Mouse (Mus musculus) hindbrain, embryonic 12.5 days (tissue): ENCODE measurements at regions not wholly inside any gene's neighbourhood (a gene's known extent, or its start where the extent isn't known, plus 50 kb on each side); places are given as distances from the start of the nearest gene placed in this dataset.

Experiments
- ATAC-seq: fragments of 200-750 bp; cut with Nextera tagmentation; 2 replicates; pipeline ENCODE4 v1.8.0; 2017; ENCODE audit warnings: moderate TSS enrichment; ENCODE audit not compliant: low FRiP score
- H3K27ac ChIP-seq: fragments of 300-500 bp; sonication (generic); 2 replicates; pipeline ENCODE4 v1.5.1; 2016; ENCODE audit warnings: mild to moderate bottlenecking
- H3K27me3 ChIP-seq: fragments of 300-500 bp; sonication (generic); 2 replicates; pipeline ENCODE4 v1.6.1; 2016; ENCODE audit warnings: mild to moderate bottlenecking
- H3K36me3 ChIP-seq: fragments of 300-500 bp; sonication (generic); 2 replicates; pipeline ENCODE4 v1.6.1; 2016; ENCODE audit warnings: mild to moderate bottlenecking
- H3K4me1 ChIP-seq: fragments of 300-500 bp; sonication (generic); 2 replicates; pipeline ENCODE4 v1.6.1; 2016
- H3K4me2 ChIP-seq: fragments of 300-500 bp; sonication (generic); replicated peaks from 2 replicates; pipeline ENCODE4 v1.6.1; 2016; ENCODE audit warnings: mild to moderate bottlenecking
- H3K4me3 ChIP-seq: fragments of 300-500 bp; sonication (generic); 2 replicates; pipeline ENCODE4 v1.5.1; 2016; ENCODE audit warnings: mild to moderate bottlenecking
- H3K9ac ChIP-seq: fragments of 300-500 bp; sonication (generic); 2 replicates; pipeline ENCODE4 v1.6.1; 2016; ENCODE audit warnings: mild to moderate bottlenecking, moderate library complexity
- H3K9me3 ChIP-seq: fragments of 300-500 bp; sonication (generic); replicated peaks from 2 replicates; pipeline ENCODE4 v1.6.1; 2016; ENCODE audit warnings: mild to moderate bottlenecking
- WGBS: fragments of 180-500 bp; shearing (Covaris S2); methylation state at CpG from one replicate; pipeline ENCODE4 v1.1.7; 2016; 5-methylcytosine and 5-hydroxymethylcytosine counted together

DNA sequence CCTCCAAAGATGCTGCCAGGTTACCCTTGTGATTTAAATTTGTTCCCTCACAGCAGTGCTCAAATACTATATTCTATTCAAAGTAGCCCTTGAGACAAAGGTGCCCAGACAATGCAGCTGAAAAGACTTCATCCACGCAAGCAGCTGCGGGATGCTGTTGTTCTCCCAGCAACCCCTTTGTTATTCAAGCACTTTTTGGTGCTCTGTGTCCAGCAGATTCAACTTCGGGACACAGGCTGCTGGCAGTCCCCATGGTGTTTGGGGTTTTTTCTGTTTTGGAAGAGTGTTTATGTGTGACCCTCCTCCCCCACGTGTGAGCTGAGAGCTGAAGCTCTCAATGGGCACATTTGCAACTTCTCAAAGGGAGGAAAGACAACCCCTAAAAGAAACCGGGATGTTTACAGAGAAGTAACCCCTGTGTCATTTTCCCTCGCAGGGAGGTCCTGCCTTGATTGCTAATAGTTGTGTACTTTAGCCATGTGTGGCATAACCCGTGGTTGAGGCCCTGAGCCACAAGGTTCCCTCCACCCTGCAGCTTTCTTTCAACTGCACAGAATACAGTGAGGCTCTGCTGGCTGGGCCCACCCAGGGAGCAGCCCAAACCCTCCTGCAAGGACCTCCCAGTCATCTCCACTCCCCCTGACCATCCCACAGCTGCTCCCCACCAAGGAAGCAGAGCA lies 108.9 kb downstream of the Hsd17b3 start:
- 2% methylated on average over 7 of the region's 7 CpGs for WGBS
- Histone ChIP-seq H3K4me2 (no peak overlapping the region; the same call in 1 of the 2 replicates), H3K9me3 (no peaks in the 10 kb centered on the region), H3K9ac (no peak overlapping the region), H3K4me1 (peaks cover 18% of the 10 kb centered on the region), H3K4me3 (no peak overlapping the region), H3K27ac (peak overlapping the region; percentile 9; the same call in 1 of the 2 replicates), H3K36me3 (no peaks in the 10 kb centered on the region), H3K27me3 (peaks cover 3% of the 10 kb centered on the region; the same call in 1 of the 2 replicates)
- ATAC-seq = peak; percentile 82; the same call in 1 of the 2 replicates

DNA sequence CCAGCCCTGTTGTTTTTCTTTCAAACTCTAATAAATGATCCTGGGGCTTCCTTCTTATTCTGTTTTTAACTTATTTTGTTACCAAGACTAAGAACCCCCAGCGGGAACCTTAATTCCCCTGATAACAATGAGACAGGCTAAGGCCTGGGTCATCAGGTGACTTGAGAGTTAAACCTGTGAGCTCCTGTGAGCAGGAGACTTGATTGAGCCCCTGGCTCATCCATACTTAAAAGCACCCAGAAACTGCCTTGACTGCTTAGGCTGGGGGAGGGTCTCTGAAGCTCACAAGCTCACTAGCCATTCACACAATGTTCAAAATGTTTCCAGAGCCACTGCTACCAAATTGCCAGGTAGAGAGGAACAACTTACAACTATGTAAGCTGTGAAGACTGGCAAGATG lies 109.4 kb downstream of the Hsd17b3 start:
- H3K27ac ChIP-seq = no peak overlapping the region
- peaks cover under 1% of the 10 kb centered on the region; the same call in 1 of the 2 replicates for H3K27me3 ChIP-seq
- H3K4me2 ChIP-seq = no peak overlapping the region
- no peak for ATAC-seq
- H3K9ac ChIP-seq = no peak overlapping the region
- no peaks in the 10 kb centered on the region for H3K9me3 ChIP-seq
- H3K4me3 ChIP-seq = no peak overlapping the region
- peaks cover 17% of the 10 kb centered on the region for H3K4me1 ChIP-seq
- 3% methylated on average over 1 of the region's 1 CpGs for WGBS
- H3K36me3 ChIP-seq = no peaks in the 10 kb centered on the region

DNA sequence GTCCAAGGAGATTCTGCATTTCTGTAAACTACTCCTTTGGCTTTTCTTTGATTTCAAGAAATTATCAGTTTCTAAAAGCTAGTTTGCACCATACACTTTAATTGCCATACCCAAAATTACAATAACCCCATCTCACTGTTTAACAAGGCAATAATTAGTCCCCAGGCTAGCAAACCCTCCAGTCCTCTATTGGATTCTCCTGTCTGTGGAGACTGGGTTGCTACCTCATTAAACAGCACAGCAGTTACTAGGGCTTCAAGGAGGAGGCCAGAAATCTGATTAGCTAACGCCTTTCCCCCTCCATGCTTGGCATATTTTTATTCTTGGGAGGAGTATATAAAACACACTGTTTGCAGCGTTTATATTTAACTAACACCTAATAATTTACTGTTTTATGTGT lies 119.1 kb downstream of the Hsd17b3 start:
- Histone ChIP-seq H3K9me3 (no peaks in the 10 kb centered on the region), H3K4me3 (no peak overlapping the region), H3K27ac (no peak overlapping the region), H3K27me3 (no peaks in the 10 kb centered on the region), H3K9ac (no peak overlapping the region), H3K4me1 (no peaks in the 10 kb centered on the region), H3K4me2 (no peak overlapping the region), H3K36me3 (no peaks in the 10 kb centered on the region)
- no peak for ATAC-seq
- 80% methylated on average over 2 of the region's 2 CpGs for WGBS

DNA sequence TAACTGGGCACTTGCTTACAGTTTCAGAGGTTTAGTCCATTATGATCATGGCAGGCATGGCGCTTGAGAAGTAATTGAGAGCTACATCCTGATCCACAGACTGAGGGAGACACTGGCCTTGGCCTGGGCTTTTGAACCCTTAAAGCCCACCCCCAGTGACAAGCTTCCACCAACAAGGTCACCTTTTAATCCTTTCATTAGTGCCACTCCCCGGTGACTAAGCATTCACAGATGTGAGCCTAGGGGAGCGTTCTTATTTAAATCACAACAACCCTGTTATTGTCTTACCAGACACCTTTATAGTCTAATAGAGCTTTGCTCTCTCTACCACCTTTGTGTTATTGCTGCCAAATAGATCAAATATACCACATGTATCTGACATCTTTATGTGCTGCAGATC lies 120.4 kb downstream of the Hsd17b3 start:
- no peaks in the 10 kb centered on the region for H3K9me3 ChIP-seq
- H3K4me2 ChIP-seq = no peak overlapping the region
- no peak for ATAC-seq
- no peak overlapping the region for H3K4me3 ChIP-seq
- no peaks in the 10 kb centered on the region for H3K27me3 ChIP-seq
- 67% methylated on average over 3 of the region's 3 CpGs for WGBS
- H3K4me1 ChIP-seq = no peaks in the 10 kb centered on the region
- no peaks in the 10 kb centered on the region for H3K36me3 ChIP-seq
- H3K27ac ChIP-seq = no peak overlapping the region
- H3K9ac ChIP-seq = no peak overlapping the region

DNA sequence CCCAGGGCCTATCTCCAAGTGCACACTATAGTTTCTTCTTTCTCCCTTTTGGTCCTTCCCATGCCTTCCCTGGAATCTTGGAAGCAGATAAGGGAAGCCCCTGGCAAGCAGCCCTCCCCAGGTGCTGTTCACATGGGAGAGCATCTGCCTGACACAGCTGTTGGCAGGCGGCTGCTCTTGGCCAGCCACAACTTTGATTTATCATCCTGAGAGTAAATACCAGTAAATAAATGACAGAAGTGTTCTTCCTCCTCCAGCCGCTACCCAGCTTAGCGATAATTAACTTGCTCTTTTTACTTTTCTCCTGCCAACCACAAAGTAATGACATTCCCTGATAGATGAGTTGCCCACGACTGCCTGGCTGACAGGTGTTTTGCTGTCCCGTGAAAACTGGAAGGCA lies 131.9 kb downstream of the Hsd17b3 start:
- no peak overlapping the region for H3K27ac ChIP-seq
- H3K27me3 ChIP-seq = no peaks in the 10 kb centered on the region
- no peak overlapping the region for H3K4me3 ChIP-seq
- H3K4me2 ChIP-seq = no peak overlapping the region
- H3K4me1 ChIP-seq = peaks cover 8% of the 10 kb centered on the region; the same call in 1 of the 2 replicates
- no peaks in the 10 kb centered on the region for H3K36me3 ChIP-seq
- H3K9me3 ChIP-seq = peaks cover 5% of the 10 kb centered on the region; the same call in 1 of the 2 replicates
- H3K9ac ChIP-seq = no peak overlapping the region
- WGBS = 55% methylated on average over 5 of the region's 5 CpGs
- no peak for ATAC-seq

DNA sequence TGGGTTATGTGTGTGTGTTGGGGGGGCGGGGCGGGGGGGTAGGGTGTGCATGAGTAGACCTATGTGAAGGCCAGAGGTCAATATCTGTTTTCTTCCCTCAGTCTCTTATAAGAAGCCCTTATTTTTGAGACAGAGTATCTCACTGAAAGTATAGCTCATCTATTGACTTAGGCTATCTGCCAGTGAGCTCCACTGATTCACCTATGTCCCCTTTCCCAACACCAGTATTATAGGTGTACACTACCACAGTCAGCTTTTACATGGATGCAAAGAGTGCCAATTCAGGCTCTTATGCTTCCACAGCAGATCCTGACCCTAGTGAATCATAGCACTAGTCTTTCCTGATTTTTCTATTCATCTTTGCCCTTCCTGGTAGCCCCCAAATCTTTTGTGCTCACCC lies 134.7 kb downstream of the Hsd17b3 start:
- H3K36me3 ChIP-seq = no peaks in the 10 kb centered on the region
- H3K4me1 ChIP-seq = peaks cover 17% of the 10 kb centered on the region
- WGBS = 80% methylated on average over 2 of the region's 2 CpGs

DNA sequence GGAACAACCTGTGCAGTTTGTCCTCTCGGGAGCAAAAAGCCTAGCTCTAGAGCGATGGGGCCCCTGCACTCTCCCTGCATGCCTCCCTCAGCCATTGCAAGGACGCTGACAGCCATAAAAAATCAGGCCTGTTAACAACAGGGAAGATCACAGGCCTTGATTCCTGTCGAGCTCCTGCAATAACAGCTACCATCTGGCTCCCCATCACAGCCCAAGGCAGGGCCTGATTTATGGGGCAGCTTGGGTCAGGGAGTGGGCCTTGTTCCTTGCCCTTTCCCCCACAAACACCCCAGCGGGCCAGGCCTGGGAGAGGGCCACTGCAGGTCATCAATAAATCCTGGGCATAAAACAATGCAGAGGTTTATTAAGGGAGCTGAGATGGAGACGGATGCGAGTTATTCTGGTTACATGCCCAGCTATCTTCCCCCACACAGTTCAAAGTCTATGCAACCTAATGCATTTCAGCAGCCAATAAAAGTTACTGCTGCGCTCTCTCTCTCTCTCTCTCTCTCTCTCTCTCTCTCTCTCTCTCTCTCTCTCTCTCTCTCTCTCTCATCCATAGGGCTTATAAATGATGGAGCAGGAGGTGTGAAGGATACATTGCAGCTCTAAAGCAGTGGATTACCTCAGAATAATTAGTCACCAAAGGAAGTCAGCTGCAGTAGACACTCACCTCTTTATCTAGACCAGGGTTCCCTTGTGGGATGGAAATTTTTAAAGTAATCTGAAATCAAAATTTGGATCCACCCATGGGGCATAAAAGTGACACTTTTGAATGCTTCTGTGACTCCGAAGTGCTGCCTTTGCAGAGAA lies 136.9 kb downstream of the Hsd17b3 start:
- no peak overlapping the region for H3K4me2 ChIP-seq

More for the DNA sequence above, 134.7 kb downstream of the Hsd17b3 start:
- Histone ChIP-seq H3K4me2 (no peak overlapping the region), H3K27me3 (peaks cover 2% of the 10 kb centered on the region), H3K9ac (no peak overlapping the region), H3K4me3 (no peak overlapping the region), H3K27ac (no peak overlapping the region), H3K9me3 (peaks cover 5% of the 10 kb centered on the region; the same call in 1 of the 2 replicates)
- ATAC-seq = no peak

DNA sequence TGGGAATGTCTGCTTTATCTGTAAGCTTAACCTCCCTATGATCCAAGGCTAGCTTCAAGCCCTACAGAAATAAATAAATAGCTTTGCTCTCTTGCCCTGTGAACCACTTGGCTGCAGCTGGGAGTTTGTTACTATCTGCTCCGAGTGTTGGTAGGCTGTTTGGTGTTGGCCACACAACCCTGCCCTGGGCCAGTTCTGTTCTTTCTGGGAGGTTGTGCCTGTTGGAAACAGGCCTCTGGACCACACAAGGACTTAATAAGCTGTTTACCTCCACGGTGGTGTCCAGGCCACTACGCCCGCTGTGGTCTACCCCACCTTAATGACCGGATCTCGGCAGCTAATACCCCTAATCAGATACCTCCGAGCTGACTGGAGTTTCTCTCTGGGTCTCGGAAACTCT lies 136.1 kb downstream of the Ercc6l2 start:
- Histone ChIP-seq H3K4me2 (no peak overlapping the region), H3K36me3 (no peaks in the 10 kb centered on the region), H3K27ac (no peak overlapping the region), H3K9ac (no peak overlapping the region), H3K9me3 (no peaks in the 10 kb centered on the region), H3K4me1 (peaks cover 17% of the 10 kb centered on the region), H3K27me3 (peaks cover 27% of the 10 kb centered on the region), H3K4me3 (no peak overlapping the region)
- 67% methylated on average over 8 of the region's 8 CpGs for WGBS
- ATAC-seq = no peak

More for the DNA sequence above, 136.9 kb downstream of the Hsd17b3 start:
- H3K27me3 ChIP-seq = peaks cover 18% of the 10 kb centered on the region
- ATAC-seq = peak; percentile 63
- H3K4me1 ChIP-seq = peaks cover 17% of the 10 kb centered on the region
- H3K4me3 ChIP-seq = no peak overlapping the region
- H3K27ac ChIP-seq = peak overlapping the region; percentile 31; the same call in 1 of the 2 replicates
- H3K9ac ChIP-seq = 0 out of 2 replicates have a peak overlapping the region, but pooled peaks have one; percentile 13
- no peaks in the 10 kb centered on the region for H3K9me3 ChIP-seq
- H3K36me3 ChIP-seq = no peaks in the 10 kb centered on the region
- 29% methylated on average over 9 of the region's 9 CpGs for WGBS
